Mouse (Mus musculus) cerebellum, adult 18-20 months (tissue): ENCODE results near the gene Gorab.

Experiments used
- DNase-seq, 2 experiments: peaks; one replicate each; pipeline ENCODE4 v3.0.0; 2021

Gorab gene

DNA sequence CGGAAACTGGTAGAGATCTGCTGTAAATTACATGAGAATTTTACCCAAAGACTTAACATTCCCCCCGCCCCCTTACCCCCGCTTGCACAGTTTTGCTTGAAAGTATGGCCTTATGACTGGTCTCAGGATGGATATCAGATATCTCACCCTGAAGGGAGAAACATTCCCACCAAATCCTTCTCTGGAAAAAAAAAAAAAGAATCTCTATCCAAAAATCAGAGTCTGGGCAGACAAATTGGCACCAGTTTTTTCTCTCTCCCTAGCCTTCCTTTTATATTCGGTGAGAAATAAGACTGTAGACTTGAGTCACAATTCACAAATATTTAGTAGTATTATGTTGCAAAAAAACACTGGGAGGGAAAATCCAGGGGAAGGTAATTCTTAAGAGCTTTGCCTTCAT, 47.3 kb downstream of the Gorab start:
- no peak for DNase-seq

GRCm38 (mm10) chr1:163355626-163356156, 47.8 kb downstream of the Gorab start:
- no peak for DNase-seq

DNA sequence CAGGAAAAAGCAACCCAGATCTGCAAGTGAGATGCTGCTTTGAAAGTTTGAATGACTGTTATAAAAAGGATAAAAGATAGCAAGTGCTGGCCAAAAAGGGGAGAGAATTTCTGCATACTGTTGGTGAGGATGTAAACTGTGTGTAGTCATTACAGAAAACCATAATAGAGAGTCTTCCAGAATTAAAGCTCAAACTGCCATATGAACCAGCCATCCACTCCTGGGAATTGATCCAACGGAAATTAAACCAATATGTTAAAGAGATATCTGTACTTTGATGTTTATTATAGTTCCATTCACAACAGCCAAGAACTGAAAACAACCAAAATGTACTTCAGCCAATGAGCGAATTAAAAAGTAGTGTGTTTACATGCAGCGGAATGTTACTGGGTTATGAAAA, 52.5 kb downstream of the Gorab start:
- no peak for DNase-seq

GRCm38 (mm10) chr1:163345541-163345940, 57.9 kb downstream of the Gorab start:
- DNase-seq = no peak

- no peak for DNase-seq
Measured at GRCm38 (mm10) chr1:163344931-163345330, 58.5 kb downstream of the Gorab start.

DNA sequence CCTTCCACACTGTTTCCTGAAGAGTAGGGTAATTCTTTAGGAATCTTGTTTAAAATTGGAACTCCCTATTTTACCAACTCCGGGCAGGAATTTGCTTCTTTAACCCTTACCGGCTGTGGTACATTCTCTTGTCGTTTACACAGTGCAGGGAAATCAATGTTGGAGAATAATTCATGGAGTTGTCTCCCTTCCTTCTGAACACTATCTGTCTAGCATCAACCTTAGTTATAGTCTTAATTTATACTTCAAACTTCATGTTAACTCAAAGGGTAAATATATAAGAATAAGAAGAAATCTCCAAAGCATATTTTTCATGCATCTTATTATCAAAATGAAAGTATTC, 64.3 kb downstream of the Gorab start:
- no peak for DNase-seq

DNA sequence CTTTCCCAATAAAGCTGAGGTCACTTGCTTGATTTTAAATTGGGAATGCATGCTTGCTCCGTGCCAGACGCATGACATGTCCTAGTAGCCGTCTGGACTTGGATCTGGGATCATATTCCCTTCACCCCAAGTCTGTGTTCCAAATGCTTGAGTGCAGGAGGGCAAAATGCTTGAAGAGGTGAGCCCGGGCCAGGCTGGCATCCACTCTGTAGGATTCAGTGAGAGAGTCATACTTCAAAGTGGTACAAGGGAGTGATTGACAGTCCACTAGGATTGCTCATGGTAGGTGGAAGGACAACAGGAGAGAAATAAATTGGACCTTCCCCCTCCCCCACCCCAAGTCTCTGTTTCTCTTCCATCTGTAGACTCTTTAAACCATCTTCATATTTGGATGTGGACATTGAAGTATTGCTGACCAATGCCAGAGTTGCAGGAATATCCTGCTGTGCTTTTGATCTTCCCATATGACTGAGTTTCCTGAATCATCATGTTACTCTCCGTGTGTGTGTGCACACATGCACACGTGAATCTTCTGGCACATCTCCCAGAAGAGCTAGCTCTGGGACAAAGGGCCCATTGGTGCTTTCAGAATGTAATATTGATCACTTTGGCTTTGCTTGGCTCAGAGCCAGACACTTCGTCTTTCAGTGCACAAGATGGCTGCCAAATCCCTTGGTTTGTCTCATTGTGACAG, 64.8 kb downstream of the Gorab start:
- DNase-seq = no peak

GRCm38 (mm10) chr1:163337821-163338220, 65.6 kb downstream of the Gorab start:
- no peak for DNase-seq
